Mouse (Mus musculus) urinary bladder, adult 2 months (tissue): ENCODE measurements around the gene Map3k7. TPM values are rescaled to one million over a fixed set of nuclear protein-coding genes. Genes with fewer than 3 reads are reported as not detected.

ENCODE experiments used
- DNase-seq: peaks from one replicate; pipeline ENCODE4 v3.0.0; 2022; ENCODE audit warnings: low spot score
- polyA plus RNA-seq: library from polyadenylated mRNA; depleted of rRNA; stranded (reverse); fragments of >200 nt; gene quantifications from 2 replicates; pipeline ENCODE4 v1.2.3, GENCODE M21; 2012; rRNA removed

The Map3k7 gene
- polyA plus RNA-seq = 31.8 and 37.6 TPM in 2 replicates

GRCm38 (mm10) chr4:31963354-31964193, at the start of gene Map3k7:
Gene Map3k7 (plus strand): TSS chr4:31964097.
- peak; percentile 95 for DNase-seq

DNA sequence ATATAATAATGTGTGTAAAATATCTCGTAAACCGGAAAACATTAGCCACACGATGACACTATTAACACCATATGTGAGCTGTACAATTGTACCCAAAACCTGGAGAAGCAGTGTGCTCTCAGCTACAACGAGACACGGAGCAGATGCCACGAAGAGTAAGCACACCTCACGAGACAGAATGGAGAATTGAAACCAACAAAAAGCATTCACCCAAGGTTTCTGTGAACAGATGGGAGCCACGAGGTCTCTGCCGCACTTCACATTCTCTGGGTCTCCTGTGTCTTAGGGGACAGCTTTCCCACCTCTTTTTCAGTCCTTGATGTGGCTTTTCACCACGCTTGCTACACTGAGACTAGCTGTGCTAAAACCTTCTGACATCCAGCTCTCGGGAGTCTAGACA, 48.8 kb upstream of the Map3k7 start:
- DNase-seq = no peak

DNA sequence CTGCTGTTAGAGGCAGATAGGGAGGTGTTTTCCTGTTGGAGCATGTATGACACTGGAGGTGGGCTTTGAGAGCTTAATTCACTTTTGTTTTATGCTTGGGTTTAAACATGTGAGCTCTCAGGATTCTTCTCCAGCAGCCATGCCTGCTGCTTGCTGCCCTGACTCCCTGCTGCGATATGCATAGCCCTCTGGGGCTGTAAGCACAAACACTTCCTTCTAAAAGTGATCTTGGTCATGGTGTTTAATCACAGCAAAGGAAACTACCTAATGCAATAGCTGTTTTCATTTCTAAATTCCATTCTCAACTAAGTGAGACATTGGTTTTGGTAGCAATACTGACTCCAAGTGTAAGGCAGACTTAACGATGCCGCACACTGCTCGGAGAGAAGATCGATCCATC, 45.2 kb upstream of the Map3k7 start:
- DNase-seq = no peak

- DNase-seq = no peak
Observed at GRCm38 (mm10) chr4:31922215-31922614, 41.7 kb upstream of the Map3k7 start.

DNA sequence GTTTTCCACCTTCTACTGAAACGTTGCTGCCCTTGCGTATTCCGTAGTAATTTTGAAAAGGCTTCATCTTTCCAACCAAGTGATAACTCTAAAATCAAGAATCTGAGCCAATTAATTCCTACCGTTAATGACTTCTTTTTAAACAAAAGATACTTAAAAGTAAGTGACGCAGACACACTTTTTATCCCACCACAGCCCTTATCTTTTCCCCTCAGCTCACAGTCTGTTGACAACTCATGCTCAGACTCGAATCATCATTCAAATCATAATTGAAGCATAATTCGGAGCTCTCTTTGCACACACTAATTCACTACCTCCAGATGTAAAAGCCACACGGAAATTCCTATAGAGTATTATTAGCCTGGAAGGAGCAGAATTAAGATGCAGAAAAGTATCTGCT, 40.5 kb upstream of the Map3k7 start:
- no peak for DNase-seq

- no peak for DNase-seq
Observed at GRCm38 (mm10) chr4:31924301-31925185, 39.4 kb upstream of the Map3k7 start.

GRCm38 (mm10) chr4:31933171-31933570, 30.7 kb upstream of the Map3k7 start:
- no peak for DNase-seq

GRCm38 (mm10) chr4:31935831-31936306, 28.0 kb upstream of the Map3k7 start:
- no peak for DNase-seq

DNA sequence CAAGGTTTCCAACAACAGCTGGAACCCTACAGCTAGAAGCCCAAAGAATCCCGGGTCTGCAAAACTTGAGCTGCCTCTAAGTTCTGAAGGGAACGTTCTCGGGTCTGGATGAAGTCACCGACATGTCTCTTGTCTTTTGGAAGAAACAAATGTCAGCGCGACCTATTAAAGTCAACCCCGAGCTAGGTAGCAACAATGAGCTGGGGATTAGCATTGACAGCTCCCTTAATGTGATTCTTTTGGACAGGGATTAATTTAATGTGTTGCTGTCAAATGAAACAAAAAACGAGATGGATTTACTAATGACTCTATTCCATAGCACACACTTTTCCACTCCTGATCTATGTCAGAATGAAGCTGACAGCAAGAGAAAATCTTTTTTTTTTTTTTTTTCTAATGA, 27.5 kb upstream of the Map3k7 start:
- no peak for DNase-seq

DNA sequence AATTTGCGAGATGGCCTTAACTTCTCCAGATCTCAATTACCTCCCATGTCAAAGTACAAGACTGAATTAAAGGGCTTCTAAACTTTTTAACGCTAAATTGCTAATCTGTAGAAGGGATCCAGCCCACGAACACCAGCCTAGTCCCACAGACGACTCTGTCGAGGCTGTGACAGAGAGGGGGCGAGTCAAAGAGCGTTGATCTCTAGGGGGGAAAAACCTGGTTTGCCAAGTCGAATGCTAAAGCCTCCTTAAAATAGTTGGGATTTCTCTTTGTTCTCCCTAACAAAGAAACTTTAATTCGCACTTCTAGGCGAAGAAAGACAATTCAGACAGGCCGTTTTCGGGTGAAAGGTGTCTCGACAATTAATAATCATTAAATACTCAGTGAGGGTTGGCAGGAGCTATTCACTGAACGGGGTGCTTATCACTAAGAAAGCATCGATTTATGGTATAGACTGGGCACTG, 27.0 kb upstream of the Map3k7 start:
- DNase-seq = no peak

DNA sequence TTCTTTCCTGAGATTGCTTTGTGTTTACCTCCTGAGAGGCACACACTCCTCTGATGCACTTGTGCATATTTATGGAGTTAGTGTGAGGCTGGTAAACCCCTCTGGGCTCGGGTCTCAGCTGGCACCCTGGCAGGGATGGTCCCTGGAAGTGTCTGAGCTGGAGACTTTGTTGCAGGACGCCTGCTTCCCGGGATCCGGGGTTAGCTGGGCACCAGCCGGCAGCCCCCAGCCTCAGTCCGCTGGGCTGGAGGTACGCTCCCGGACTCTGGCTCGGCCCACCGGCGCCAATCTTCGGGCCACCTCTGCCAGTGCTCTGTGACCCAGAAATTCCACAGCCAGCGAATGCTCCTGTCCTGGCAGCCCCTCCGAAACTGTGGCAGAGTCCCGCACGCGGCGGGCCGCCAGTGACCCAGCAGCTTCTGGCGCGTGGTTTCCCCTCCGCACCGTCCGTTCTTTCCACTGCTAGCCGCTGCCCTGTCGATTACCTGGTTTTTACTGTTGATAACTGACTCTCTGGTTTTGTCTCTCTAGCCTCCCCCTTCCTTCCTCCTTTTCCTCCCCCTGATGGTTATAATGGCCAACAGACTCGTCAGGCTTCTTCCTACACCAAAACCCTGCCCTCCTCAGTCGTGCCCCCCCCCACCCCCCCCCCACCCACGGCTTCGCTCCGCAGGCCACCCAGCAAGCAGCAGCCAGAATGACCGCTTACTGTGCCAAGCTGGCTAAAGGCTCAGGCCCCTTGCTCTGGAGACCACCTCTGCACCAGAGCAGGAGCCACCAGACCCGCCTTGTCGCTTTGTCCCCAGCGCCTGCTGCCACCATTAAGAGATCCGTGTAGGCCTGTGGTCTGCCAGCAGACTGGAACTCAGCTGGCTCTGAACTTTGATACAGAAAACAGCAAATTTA, 26.3 kb upstream of the Map3k7 start:
- DNase-seq = peak; percentile 27

DNA sequence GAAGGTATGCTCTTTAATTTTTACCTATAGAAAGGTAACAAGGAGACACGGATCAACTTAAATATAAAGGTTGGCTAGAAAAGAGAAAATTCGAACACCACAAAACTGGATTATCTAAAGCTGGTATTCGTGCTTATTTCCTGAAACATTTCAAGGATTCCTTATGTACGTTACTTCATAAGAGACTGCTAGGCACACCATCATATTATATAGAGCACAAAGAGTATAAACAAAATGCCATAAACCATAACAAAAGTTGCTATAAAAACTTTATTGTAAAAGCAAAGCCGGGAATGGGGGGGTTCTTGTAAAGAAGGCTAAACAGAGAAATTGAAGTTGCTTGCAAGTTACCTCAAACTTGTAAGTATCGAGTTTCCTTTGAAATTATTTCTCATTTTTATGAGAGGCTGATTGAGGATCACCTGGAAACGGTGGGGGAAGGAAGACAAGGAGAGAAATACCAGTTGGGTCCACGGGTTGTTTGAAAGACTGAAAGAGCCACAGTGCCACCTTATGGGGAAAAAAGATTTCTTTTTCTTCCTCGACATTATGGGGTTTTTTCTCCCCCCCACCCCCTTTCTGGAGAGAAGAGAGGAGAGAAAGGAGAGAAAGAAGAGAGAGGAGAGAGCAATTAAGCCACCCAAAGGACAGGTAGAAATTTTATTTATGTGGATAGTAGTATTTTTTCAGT, 25.3 kb upstream of the Map3k7 start:
- no peak for DNase-seq

DNA sequence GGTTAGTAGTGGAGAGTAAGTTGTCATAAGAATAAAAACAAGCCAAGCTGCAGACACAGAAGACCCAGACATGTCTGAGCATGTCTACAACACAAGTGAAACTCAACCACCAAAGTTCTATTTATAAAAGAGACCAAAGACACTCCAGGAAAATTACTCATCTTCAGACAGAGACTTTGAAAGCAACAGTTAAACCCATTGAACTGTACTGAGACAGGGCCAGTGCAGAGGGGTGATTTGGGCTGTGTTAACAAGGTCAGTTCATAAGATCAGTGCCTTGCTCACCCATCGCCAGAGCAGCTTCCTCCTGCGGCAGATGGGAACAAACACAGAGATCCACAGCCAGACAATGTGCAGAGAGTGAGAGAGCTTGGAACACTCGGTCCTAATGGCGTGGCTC, 22.3 kb upstream of the Map3k7 start:
- no peak for DNase-seq

DNA sequence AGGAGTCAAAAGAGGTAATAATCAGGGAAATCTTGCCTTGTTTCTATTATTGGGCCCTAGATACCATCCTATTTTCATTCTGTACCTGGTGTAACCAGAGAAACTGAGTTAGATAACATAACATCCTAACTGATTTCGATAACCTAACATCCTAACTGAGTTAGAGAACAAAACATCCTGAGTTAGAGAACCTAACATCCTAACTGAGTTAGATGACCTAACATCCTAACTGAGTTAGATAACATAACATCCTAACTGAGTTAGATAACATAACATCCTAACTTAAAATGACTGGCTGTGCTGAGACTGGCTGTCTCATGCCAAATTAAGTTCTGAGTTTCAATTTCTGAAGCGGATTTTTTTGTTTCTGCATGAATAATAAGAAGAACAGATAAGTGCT, 20.9 kb upstream of the Map3k7 start:
- no peak for DNase-seq

DNA sequence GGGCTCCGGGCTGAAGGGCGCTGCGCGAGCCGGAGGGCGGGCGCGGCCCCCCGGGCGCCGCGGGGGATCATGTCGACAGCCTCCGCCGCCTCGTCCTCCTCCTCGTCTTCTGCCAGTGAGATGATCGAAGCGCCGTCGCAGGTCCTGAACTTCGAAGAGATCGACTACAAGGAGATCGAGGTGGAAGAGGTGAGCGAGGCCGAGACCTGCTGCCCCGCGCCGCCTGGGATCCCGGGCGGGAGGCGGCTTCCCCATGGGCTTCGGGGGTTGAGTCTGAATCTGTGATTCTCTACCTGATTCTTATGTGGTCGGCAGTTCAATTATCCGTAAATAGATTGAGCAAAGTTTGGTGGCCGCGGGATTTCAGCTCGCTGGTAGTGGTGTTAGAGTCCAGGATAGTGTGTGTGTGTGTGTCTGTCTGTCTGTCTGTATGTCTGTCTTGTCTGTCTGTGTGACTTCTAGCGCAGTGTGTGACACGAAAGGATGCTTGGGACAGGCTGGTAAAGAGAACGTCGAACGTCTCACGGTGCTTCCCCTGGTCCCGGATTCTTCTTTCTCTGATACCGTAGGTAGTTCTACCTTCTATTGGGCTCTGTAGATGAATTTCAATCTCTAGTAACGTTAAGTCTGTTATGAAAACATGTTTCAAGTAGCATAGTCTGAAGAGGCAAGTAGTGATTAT, 438 bp downstream of the Map3k7 start:
- no peak for DNase-seq

DNA sequence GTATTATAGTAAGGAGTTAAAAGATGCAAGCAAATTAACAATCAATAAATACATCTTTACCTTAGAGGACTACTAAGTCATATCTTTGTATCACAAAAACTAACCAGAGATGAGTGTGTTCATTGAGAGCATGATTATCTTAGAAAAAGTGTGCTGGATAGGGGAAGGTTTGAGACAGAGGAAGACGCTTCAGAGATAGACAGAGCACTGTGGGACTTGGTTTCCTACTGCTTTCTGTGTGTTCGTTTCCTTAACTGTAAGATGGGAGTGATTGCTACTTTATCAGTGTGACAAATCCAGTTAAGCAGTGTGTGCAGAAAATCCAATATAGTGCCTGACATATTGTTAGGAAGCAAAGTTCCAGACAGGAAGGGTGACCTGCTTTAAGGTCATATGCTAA, 1.3 kb downstream of the Map3k7 start:
- DNase-seq = no peak

GRCm38 (mm10) chr4:31971437-31971836, 7.5 kb downstream of the Map3k7 start:
- DNase-seq = no peak

GRCm38 (mm10) chr4:31972181-31972580, 8.3 kb downstream of the Map3k7 start:
- DNase-seq = no peak

DNA sequence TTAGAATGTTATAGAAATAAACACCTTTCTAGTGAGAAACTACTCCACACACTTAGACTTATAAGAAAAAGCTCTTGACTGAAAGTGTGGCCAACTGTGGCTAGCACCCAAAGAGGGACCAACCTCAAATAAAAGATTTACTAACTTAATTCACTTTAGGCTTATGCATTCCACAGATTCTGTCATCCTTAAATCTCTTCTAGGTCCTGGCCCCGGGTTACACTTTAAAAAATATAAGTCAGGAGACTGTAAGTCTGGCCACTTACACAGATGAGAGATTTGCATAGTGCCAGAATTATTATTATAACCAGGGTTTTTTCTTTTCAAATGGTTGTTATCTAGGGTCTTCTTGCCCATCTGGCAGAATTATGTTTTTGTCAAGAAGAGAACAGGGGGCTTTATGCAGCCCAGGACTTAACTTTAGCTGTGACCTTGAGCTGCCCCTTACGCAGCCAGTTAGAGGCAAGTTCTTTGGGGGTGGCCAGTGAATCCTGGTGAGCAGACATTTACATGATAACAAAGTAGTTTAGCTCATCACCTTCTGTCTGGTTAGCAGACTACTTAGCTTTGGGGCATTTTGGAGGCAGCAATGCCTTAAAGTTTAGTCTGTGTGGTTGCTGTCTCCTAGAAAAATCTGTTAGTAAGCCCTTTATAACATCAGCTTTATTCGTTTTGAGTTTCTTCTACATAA, 11.5 kb downstream of the Map3k7 start:
- DNase-seq = no peak

DNA sequence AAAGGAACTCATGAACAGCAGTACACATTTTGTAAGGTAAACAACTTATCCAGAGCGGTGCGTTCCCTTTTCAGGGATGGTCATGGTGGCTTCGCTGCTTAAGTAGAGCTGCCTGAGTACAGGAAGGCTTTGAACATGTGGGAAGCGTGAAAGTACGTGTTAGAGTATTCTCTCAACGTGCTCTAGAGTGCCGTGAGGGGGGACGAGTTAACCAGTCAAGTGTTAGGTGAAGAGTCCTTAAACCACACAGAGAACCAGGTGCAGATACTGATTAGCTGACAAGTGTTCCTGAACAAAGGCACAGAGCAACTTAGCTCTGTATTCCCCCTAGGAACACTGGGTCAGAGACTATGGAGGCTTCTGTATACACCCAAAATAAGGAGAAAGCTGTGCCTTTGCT, 18.0 kb downstream of the Map3k7 start:
- DNase-seq = no peak
